Mouse (Mus musculus): Measurements from ENCODE around the gene Hbb-bh1. TPM values are rescaled to one million over a fixed set of nuclear protein-coding genes. Genes with fewer than 3 reads are reported as not detected.
"Not testable (repeated sequence)": the region's sequence is repeated elsewhere in the genome, so short reads cannot be mapped to it uniquely, and the experiment has no call there.

Gene Hbb-bh1
- polyA plus RNA-seq, 1 experiment from 2014 or later: 2.4 TPM

DNA sequence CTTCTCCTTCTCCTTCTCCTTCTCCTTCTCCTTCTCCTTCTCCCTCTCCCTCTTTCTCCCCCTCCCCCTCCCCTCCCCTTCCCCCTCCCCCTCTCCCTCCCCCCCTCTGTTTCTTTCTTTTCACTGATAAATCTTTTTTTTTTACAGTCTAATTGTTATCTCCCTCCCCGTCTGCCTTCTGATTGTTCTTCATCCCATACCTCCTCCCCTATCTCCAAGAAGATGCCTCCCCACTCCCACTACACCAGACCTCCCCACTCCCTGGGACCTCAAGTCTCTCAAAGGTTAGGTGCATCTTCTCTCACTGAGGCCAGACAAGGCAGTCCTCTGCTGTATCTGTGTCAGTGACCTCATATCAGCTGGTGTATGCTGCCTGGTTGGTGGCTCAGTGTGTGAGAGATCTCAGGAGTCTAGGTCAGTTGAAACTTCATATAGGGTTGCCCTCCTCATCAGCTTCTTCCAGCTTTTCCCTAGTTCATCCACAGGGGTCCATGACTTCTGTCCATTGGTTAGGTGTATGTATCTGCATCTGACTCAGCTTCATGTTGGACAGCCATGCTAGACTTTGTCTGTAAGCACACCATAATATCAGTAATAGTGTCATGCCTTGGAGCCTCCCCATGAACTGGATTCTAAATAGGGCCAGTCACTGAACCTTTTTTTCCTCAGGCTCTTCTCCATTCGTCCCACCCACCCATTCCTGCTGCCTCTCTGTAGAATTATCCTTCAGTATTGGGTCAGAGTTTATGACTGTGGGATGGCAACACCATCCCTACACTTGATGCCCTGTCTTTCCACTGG, 1.8 kb upstream of the Hbb-bh1 start:
- H3K4me1 ChIP-seq: no peaks in the 10 kb centered on the region
- no peak for ATAC-seq (ENCODE audit: low FRiP score)
- H3K9ac ChIP-seq (replicated peaks): no peak overlapping the region
- H3K36me3 ChIP-seq: no peaks in the 10 kb centered on the region
- 63% methylated on average over 2 of the region's 2 CpGs for WGBS
- H3K27ac ChIP-seq (replicated peaks): no peak overlapping the region
- no peak overlapping the region for H3K4me2 ChIP-seq
- no peak overlapping the region for H3K4me3 ChIP-seq (replicated peaks)
- no peaks in the 10 kb centered on the region for H3K9me3 ChIP-seq (replicated peaks)
- H3K27me3 ChIP-seq (replicated peaks): no peaks in the 10 kb centered on the region

DNA sequence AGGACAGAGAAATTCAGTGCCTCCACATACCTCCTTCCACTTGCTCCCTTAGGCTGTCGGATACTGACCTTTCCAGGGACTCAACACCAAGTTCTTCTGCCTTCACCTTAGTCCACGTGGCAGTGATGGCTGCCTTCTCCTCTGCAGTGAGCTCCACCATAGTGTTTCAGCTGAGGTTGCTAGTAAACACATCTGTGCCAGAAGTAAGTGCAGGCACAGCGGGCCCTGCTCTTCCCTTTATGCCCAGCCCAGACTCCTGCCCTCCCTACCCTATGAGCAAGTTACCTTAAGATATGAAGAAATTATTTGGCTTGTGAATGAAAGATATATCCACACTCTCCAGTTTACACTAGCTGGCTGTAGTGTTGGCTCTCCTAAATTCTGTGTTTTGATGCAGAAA, 2.7 kb downstream of the Hbb-bh1 start, which contains the start of gene Hbb-bh2:
Hbb-bh2 (minus strand) TSS at position 253 of the 400 bp plus-strand sequence.
- ATAC-seq (ENCODE audit: low FRiP score): no peak
- Histone ChIP-seq H3K9ac (replicated peaks) (no peak within 1 kb of the TSS), H3K4me3 (replicated peaks) (no peak within 1 kb of the TSS), H3K4me1 (no peaks in the 10 kb centered on the region), H3K27me3 (replicated peaks) (no peaks in the 10 kb centered on the region), H3K27ac (replicated peaks) (no peak within 1 kb of the TSS), H3K4me2 (no peak within 1 kb of the TSS), H3K9me3 (replicated peaks) (no peaks in the 10 kb centered on the region), H3K36me3 (no peaks in the 10 kb centered on the region)
- 68% methylated on average over 3 of the region's 3 CpGs for WGBS

DNA sequence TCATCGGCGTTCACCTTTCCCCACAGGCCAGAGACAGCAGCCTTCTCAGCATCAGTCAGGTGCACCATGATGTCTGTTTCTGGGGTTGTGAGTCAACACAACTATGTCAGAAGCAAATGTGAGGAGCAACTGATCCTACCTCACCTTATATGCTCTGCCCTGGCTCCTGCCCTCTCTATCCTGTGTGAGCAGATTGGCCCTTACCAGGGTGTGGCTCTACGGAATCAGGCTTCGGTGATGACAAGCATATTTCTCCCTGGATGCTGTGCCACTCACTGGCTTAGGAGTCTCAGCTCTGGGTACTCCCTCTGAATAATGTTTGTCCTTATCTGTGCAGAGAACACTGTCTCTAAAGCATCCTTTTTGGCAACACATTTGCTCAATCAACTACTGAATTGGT, 15.2 kb downstream of the Hbb-bh1 start, which contains the start of gene Hbb-bs:
Hbb-bs (minus strand) TSS at position 289 of the 400 bp plus-strand sequence.
- Histone ChIP-seq H3K9ac (replicated peaks) (no peak within 1 kb of the TSS), H3K4me2 (no peak within 1 kb of the TSS), H3K4me3 (replicated peaks) (no peak within 1 kb of the TSS), H3K36me3 (no peaks in the 10 kb centered on the region), H3K9me3 (replicated peaks) (no peaks in the 10 kb centered on the region), H3K27ac (replicated peaks) (no peak within 1 kb of the TSS), H3K4me1 (no peaks in the 10 kb centered on the region), H3K27me3 (replicated peaks) (no peaks in the 10 kb centered on the region)
- 94% methylated on average over 4 of the region's 4 CpGs for WGBS
- ATAC-seq (ENCODE audit: low FRiP score): no peak

DNA sequence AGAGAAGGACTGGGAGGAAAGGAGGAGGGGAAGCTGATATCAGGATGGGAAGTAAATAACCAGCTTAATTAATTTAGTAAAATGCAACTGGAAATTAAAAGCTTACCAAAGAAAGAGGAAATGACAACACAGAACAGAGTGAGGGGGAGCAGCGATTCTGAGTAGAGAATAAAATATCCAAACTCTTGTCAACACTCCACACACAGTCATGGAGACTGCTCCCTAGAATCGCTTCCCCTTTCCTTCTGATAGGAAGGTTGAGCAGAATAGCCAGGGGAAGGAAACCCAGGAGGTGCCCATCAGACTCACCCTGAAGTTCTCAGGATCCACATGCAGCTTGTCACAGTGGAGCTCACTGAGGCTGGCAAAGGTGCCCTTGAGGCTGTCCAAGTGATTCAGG, 15.8 kb downstream of the Hbb-bh1 start:
- ATAC-seq (ENCODE audit: low FRiP score); H3K4me1 ChIP-seq: not testable (repeated sequence)
- WGBS: no CpG with 5 or more reads among the region's 2 CpGs

DNA sequence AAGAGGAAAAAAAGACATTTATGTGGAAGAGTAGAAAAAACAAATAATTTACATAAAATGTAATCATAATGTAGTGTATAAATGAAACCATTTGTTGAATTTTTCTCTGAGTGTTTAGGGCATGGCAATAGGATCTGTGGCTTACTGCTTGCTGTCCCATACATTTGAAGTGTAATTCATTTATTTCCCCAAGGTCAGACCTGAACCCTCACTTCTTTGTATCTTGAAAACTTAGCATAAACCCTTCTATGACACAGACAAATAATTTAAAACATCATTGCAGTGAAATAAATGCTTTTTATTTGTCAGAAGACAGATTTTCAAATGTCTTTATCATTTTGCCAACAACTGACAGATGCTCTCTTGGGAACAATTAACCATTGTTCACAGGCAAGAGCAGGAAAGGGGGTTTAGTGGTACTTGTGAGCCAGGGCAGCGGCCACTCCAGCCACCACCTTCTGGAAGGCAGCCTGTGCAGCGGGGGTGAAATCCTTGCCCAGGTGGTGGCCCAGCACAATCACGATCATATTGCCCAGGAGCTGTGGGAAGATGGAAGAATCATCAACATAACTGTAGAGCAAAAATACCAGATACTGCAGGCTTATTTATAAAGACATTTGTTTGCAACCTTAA, 16.6 kb downstream of the Hbb-bh1 start:
- Histone ChIP-seq H3K4me3 (replicated peaks) (no peak overlapping the region), H3K9me3 (replicated peaks) (no peaks in the 10 kb centered on the region), H3K9ac (replicated peaks) (no peak overlapping the region), H3K4me2 (no peak overlapping the region), H3K4me1 (no peaks in the 10 kb centered on the region), H3K27ac (replicated peaks) (no peak overlapping the region), H3K27me3 (replicated peaks) (no peaks in the 10 kb centered on the region), H3K36me3 (no peaks in the 10 kb centered on the region)
- 72% methylated on average over 3 of the region's 3 CpGs for WGBS
- no peak for ATAC-seq (ENCODE audit: low FRiP score)

More for the DNA sequence above, 15.8 kb downstream of the Hbb-bh1 start:
- H3K4me3 ChIP-seq (replicated peaks); H3K27me3 ChIP-seq (replicated peaks); H3K27ac ChIP-seq (replicated peaks); H3K9me3 ChIP-seq (replicated peaks); H3K9ac ChIP-seq (replicated peaks); H3K36me3 ChIP-seq; H3K4me2 ChIP-seq: not testable (repeated sequence)

DNA sequence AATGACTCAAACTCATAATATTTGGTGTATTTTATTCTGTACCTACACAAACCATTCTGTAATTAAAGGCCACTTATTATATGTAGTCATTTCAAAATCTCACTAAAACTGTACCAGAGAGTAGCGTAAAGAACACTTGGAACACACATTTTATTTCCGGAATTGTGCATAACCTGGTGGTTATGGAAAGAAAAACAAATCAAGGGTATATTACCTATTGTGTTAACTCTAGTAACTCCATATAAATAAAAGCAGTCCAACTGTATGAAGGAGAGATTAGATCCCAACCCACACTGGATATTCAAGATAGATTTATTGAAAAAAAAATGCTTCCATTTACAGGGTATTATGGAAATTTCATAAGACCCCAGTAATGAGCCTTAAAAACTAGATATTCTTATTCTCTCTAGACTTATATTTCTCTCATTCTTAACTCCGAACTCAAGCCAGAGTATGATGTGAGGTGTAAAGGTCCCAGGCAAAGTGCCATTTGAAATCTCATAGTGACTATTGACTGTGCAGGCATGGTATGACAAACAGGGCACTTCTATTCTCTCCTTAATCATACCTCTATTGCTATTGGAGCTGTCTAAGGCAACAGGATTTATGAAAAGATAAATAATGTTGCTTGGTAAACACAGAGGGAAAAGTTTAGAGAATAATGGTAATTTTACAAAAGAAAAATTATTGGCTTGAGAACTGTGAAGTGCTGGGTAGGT, 17.3 kb downstream of the Hbb-bh1 start:
- Histone ChIP-seq H3K36me3 (no peaks in the 10 kb centered on the region), H3K4me1 (no peaks in the 10 kb centered on the region), H3K4me3 (replicated peaks) (no peak overlapping the region), H3K9me3 (replicated peaks) (no peaks in the 10 kb centered on the region), H3K9ac (replicated peaks) (no peak overlapping the region), H3K27me3 (replicated peaks) (no peaks in the 10 kb centered on the region), H3K4me2 (no peak overlapping the region), H3K27ac (replicated peaks) (no peak overlapping the region)
- 89% methylated on average over 3 of the region's 3 CpGs for WGBS
- no peak for ATAC-seq (ENCODE audit: low FRiP score)

DNA sequence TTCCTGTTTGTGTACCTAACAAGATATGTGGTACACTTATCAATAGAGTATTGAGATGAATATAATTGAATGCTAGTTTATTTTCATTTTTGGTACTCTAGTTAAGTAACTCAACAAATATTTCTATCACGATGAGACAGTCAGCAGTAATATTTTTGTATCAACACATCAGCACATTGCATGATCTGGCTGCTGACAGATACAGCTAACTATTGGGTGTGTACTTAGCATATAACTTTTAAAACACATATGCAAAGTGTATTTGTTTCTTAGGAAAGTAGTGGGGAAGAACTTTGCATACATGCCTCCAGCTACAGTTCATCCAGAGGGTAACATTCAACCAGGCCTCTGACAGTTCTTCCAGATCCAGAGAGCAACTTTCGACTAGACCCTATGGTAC, 18.4 kb downstream of the Hbb-bh1 start:
- no peaks in the 10 kb centered on the region for H3K9me3 ChIP-seq (replicated peaks)
- no peaks in the 10 kb centered on the region for H3K36me3 ChIP-seq
- H3K4me3 ChIP-seq (replicated peaks): no peak overlapping the region
- no peak for ATAC-seq (ENCODE audit: low FRiP score)
- H3K4me1 ChIP-seq: no peaks in the 10 kb centered on the region
- H3K4me2 ChIP-seq: no peak overlapping the region
- no peak overlapping the region for H3K9ac ChIP-seq (replicated peaks)
- no peak overlapping the region for H3K27ac ChIP-seq (replicated peaks)
- 85% methylated on average over 2 of the region's 2 CpGs for WGBS
- no peaks in the 10 kb centered on the region for H3K27me3 ChIP-seq (replicated peaks)

DNA sequence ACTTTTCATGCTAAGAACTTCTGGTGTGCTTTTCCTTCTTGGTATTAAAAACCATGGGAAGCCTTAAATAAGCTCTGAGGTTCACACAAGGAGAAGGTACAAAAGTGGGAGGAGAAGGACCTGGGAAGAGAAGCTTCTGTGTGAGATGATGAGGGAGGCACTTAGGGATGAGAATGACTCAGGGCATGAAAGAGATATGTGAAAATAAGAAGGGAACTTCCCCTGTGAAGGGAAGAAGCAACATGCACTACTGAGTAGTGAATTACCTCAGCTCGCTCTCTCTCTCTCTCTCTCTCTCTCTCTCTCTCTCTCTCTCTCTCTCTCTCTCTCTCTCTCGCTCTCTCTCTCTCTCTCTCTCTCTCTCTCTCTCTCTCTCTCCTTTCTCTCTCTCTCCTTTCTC, 27.9 kb downstream of the Hbb-bh1 start:
- not testable (repeated sequence) for H3K9me3 ChIP-seq (replicated peaks); H3K9ac ChIP-seq (replicated peaks); H3K4me1 ChIP-seq; H3K4me3 ChIP-seq (replicated peaks); H3K27me3 ChIP-seq (replicated peaks); H3K36me3 ChIP-seq; H3K4me2 ChIP-seq; ATAC-seq (ENCODE audit: low FRiP score); H3K27ac ChIP-seq (replicated peaks)
- 82% methylated on average over 1 of the region's 2 CpGs for WGBS

DNA sequence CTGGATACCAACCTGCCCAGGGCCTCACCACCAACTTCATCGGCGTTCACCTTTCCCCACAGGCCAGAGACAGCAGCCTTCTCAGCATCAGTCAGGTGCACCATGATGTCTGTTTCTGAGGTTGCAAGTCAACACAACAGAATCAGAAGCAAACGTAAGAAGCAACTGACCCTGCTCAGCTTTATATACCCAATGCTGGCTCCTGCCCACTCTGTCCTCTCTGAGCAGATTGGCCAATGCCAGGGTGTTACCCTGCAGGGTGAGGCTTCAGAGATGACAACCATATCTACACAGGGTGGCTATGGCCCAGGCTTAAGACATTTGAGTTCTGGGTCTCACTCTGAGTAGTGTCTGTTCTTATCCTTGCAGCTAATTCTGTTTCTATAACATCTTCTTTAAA, 29.2 kb downstream of the Hbb-bh1 start, which contains the start of gene Hbb-bt:
Hbb-bt (minus strand) TSS at position 231 of the 400 bp plus-strand sequence.
- ATAC-seq (ENCODE audit: low FRiP score): no peak; the same call in 1 of the 2 replicates
- no peak within 1 kb of the TSS for H3K4me3 ChIP-seq (replicated peaks)
- WGBS: 93% methylated on average over 3 of the region's 3 CpGs
- no peaks in the 10 kb centered on the region for H3K4me1 ChIP-seq
- H3K9ac ChIP-seq (replicated peaks): no peak within 1 kb of the TSS
- H3K36me3 ChIP-seq: no peaks in the 10 kb centered on the region
- H3K9me3 ChIP-seq (replicated peaks): no peaks in the 10 kb centered on the region
- H3K4me2 ChIP-seq: no peak within 1 kb of the TSS
- H3K27ac ChIP-seq (replicated peaks): no peak within 1 kb of the TSS
- no peaks in the 10 kb centered on the region for H3K27me3 ChIP-seq (replicated peaks)

DNA sequence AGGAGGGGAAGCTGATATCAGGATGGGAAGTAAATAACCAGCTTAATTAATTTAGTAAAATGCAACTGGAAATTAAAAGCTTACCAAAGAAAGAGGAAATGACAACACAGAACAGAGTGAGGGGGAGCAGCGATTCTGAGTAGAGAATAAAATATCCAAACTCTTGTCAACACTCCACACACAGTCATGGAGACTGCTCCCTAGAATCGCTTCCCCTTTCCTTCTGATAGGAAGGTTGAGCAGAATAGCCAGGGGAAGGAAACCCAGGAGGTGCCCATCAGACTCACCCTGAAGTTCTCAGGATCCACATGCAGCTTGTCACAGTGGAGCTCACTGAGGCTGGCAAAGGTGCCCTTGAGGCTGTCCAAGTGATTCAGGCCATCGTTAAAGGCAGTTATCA, 29.8 kb downstream of the Hbb-bh1 start:
- H3K9me3 ChIP-seq (replicated peaks); H3K4me3 ChIP-seq (replicated peaks); H3K27me3 ChIP-seq (replicated peaks); H3K9ac ChIP-seq (replicated peaks); H3K4me2 ChIP-seq; H3K36me3 ChIP-seq; H3K4me1 ChIP-seq; ATAC-seq (ENCODE audit: low FRiP score); H3K27ac ChIP-seq (replicated peaks): not testable (repeated sequence)
- whole genome bisulfite sequencing: no CpG with 5 or more reads among the region's 3 CpGs

DNA sequence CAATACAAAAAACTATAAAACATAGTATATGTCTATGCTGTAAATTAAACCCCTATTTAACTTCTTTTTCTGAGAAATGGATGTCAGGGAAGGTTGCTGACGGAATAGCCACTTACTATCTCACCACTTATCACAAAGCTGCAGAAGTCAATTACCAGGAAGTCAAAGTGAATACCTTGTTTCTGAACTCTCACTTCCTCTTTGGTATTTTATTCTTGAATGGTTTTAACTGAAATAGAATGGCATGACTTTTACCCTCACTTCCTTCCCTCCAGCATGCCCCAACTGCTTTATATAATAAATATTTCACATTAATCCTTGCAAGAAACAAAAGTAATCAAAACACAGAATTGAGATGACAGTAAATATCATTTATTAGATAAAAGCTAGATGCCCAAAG, 30.8 kb downstream of the Hbb-bh1 start:
- no peak for ATAC-seq (ENCODE audit: low FRiP score)
- Histone ChIP-seq H3K4me1 (no peaks in the 10 kb centered on the region), H3K9me3 (replicated peaks) (no peaks in the 10 kb centered on the region), H3K4me3 (replicated peaks) (no peak overlapping the region), H3K9ac (replicated peaks) (no peak overlapping the region), H3K27ac (replicated peaks) (no peak overlapping the region), H3K27me3 (replicated peaks) (no peaks in the 10 kb centered on the region), H3K36me3 (no peaks in the 10 kb centered on the region), H3K4me2 (no peak overlapping the region)
- 84% methylated on average over 1 of the region's 1 CpGs for WGBS

Measured in neural tube, embryonic 15.5 days (tissue).